Mouse (Mus musculus) layer of hippocampus, adult 9-11 months (tissue): Measurements from ENCODE around the gene Pole3.
"Not testable (repeated sequence)": the region's sequence is repeated elsewhere in the genome, so short reads cannot be mapped to it uniquely, and the experiment has no call there.

ENCODE experiments used
- DNase-seq: peaks from one replicate; pipeline ENCODE4 v3.0.0; 2022

The Pole3 gene

DNA sequence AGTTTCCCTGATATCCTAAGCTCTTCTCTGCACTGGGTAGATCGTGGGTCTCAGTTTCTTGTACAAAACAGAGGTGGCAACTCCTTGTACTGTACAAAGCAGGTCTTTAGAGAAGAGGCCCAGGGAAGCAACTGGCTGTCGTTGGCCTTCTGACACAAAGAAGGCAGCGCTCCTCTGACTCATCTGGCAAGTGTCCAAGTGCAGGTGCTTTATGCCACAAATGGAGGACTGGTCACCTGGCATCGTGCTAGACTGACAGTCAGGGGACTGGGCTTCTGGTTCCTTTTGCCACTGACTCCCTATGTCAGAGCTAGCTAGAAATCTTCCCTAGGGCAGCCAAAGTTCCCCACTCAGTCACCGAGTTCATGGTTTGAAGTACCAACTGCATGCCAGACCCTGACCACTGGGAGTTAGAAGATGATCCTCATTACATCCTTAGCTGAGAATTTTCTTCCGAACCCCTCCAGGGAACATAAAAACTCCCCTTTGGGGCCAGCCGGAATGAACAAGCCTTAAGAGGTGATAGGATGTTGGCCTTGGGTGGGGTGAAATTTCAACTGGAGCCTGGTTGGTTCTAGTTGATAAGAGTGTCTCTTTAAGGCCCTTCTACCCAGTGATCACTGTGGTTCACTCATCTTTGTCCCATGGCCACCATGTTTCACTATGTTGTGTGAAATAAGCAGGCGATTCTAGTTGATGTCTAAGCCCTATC is 39.3 kb downstream of the Pole3 start:
- DNase-seq = no peak

DNA sequence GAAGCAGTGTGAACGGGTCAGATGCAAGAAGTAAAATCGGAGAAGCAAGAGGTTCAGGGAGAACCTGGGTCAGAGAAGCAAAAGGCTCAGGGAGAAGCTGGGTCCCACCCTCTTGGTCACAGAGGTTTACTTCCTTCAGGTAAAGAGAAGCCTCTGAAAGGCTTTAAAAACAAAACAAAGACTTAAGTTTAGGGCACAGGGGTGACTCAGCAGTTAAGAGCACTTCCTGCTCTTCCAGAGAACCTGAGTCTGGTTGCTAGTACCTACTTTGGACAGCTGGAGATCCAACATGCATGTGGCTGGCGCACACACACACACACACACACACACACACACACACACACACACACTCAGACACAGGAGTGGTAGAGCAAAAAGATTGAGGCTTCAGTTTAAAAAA is 39.9 kb downstream of the Pole3 start:
- DNase-seq = no peak

DNA sequence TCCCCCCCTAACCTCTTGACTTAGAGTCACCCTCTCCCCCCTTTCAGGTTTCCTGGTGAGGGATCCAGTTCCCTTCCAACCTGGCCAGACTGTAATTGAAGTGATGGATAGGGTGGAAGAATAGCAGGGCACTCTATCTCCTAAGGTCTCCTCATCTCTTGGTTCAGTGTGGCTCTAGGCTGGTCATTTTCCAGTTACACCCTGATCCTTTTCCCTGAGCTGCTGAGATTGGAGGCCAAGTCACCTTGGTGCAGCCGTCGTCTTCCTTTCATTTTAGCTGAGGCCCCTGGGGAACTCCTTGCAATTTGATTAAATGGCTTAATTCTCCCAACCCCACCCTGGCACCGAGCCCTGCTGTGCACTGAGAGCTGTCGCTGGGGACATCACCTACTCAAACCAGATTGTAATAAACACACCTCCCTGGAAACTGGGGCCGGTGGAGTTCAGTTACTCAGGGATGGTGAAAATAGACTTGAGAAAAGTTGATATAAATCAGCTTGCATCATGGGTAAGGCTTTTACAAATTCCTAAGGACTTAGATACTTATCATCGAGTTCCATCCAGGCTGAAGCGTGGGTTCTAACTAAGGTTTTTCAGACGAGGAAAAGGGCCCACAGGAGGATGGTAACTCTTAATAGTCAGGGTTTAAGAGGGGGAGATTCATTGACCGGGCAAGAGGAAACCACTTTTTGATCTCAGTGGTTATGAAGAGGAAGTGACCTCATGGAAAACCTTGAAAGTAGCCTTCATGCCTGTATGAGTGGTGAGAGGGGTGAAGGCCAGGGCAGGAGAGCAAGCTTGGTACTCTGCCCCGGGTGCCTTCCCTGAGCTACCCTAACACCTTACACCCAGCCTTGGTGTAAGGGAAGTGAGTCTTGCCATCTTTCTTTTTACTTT is 43.9 kb downstream of the Pole3 start:
- no peak for DNase-seq

DNA sequence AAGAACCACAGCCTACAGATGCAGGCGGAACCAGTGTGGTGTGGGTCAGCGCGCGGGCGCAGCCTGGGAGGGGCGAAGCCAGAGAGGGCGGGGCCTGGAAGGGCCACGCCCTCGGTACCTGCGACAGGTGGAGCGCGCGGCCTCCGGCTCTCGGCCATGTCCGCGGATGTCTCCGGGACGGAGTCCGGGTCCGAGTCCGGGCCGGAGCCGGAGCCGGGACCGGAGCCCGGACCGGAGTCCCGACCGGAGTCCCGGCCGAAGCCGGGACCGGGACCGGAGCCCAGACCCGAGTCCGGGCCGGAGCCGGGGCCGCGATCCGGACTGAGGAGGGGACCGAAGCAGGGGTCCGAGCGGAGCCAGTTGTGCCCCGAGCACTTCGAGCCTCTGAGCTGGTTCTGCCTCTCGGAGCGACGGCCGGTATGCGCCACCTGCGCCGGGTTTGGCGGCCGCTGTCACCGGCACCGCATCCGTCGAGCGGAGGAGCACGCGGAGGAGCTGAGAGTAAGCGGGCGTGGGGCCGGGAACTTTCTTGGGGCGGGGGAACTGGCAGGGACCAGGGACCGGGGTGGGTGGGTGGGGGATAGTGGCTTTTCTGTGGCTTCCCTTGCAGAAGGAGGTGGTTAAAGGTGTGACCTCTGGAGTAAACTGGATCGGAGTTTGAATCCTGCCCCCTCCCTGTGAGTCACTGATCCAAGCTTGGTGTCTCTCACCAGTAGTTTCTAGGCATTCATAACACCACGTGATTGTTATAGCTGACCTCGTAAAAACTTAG is 44.7 kb downstream of the Pole3 start, which contains the start of gene Bspry:
Bspry (plus strand) TSS at position 117 of the 772 bp plus-strand sequence.
- no peak for DNase-seq

DNA sequence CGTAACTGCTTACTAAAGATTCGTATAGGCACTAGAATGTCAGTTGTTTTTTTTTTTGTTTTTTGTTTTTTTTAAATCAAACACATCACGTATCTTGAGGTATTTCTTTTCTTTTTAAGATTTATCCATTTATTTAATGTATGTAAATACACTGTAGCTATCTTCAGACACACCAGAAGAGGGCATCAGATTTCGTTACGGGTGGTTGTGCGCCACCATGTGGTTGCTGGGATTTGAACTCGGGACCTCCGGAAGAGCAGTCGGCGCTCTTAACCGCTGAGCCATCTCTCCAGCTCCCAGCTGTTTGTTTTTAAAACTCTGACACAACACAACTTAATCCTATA is 45.3 kb downstream of the Pole3 start:
- DNase-seq = not testable (repeated sequence)

DNA sequence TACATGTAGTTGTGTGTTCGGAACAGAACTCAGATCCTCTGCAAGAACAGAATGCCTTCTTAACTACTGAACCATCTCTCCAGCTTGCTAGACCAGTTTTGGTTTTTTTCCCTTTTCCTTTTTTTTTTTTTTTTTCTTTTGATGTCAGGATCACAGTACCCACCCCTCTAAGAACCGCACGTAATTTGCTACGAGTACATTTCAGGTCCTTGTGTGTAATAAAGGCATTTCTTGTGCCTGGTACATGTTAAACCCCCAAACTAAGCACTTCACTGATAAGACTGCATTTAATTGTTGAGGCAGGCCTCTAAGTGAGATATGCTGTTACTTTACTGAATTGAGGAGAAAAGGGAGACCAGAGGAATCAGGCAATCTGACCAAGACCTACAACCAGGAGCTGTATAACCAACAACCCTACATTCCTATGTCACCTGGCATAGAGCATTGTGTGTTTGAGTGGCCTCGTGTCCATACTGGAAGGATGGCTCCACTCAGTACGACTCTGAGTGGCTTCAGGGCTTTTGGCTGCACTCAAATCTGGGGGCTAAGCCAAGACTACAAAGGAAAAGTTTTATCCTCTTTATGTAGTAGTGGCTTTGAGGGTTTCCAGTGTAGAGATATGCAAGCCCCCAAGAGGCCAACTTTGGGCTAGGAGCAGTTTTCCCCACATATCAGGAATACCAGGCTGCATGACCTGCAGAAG is 47.2 kb downstream of the Pole3 start:
- DNase-seq = no peak

DNA sequence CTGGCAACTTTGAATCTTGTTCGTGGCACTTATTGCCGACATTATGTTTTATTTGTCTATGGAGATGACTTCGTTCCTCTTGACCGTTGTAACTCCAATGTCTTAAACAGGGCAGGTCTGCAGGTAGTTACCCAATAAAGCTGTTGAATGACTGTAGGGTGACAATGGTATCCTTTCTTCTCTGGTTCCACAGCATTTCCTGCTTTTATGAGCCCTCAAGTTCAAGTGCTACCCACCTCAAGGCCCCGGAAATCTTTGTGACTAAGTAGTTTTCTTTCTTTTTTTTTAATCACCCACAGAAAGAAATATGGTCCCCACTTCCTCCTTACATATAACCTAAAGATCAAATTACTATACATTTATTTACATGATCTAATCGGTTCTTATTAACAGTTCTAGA is 49.1 kb downstream of the Pole3 start:
- no peak for DNase-seq

DNA sequence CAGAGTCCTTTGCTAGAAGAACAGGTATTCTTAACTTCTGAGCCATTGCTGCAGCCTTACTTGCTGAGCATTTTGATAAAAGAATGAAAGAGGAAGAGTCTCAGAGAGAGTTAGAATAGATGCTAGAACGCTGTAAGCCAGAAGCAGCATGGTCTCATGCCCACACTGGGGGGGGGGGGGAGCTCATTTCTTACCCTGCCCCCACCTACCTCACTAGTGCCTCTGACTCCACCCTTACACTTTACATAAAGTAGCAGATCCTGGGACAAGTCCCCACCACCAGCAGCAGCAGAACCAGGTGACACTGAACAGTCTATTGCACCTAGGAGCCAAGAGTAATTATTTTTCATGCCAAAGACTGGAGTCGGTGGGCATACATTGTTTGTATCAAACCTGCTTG is 49.7 kb downstream of the Pole3 start:
- no peak for DNase-seq
